Mouse (Mus musculus): ENCODE measurements around the gene Nrsn2. TPM values are rescaled to one million over a fixed set of nuclear protein-coding genes. Genes with fewer than 3 reads are reported as not detected.
"Not testable (repeated sequence)": the region's sequence is repeated elsewhere in the genome, so short reads cannot be mapped to it uniquely, and the experiment has no call there.

The Nrsn2 gene
- total RNA-seq, 2 experiments from 2014 or later = 73.5 to 90.0 TPM

DNA sequence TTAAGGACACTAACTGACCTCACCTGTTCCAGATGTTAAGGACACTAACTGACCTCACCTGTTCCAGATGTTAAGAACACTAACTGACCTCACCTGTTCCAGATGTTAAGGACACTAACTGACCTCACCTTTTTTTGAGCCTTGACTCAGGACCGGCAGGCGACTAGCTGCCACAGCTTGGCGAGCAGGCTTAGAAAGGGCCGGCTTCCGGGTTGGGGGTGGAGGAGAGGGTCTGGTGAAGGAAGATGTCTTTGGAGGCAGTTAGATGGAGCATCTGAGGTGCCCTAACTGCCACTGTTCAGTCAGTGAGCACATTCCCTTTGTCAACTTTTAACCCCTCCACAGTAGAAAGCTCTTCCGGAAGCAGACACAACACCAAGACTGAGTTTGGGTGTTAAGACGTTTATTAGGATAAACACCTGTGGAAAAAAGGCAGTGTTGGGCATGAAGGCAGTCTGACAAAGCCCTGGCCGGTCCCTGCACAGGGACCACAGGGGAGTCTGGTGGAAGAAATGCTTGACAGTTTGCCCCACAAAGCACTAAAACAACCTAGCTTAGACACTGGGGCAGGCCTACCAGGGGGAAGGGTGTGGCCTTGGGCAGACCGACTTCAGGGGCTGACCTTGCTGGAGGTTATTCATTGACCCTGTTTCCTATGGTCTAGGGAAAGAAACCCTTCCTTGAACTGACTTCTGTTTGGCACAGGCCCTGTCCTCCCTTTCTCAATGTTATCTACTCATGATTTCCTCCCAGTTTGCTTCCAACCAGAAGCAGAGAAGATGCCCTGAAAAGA is 17.0 kb upstream of the Nrsn2 start:
- intact Hi-C loops (cut with DNase I) = no loop called here
- no peak for DNase-seq (ENCODE audit: low spot score in 2 of 2)

GRCm38 (mm10) chr2:152392786-152393185 is 16.3 kb upstream of the Nrsn2 start:
- intact Hi-C loops (cut with DNase I) = loop anchor here (1.0 kb wide), 1 partner anchor 45 kb away; no protein-coding TSS in a partner anchor
- peak in 1 of 2 experiments; percentile 76 for DNase-seq (ENCODE audit: low spot score in 2 of 2)

GRCm38 (mm10) chr2:152384191-152384590 is 7.8 kb upstream of the Nrsn2 start:
- no peak for DNase-seq (ENCODE audit: low spot score in 2 of 2)
- intact Hi-C loops (cut with DNase I) = loop anchor here (10.0 kb wide), 1 partner anchor 161 kb away; the partner anchor contains the start of gene Defb29

- intact Hi-C loops (cut with DNase I) = no loop called here
- DNase-seq (ENCODE audit: low spot score in 2 of 2) = peak; percentile 52 to 72
Measured at GRCm38 (mm10) chr2:152375652-152376344, 640 bp downstream of the Nrsn2 start.

DNA sequence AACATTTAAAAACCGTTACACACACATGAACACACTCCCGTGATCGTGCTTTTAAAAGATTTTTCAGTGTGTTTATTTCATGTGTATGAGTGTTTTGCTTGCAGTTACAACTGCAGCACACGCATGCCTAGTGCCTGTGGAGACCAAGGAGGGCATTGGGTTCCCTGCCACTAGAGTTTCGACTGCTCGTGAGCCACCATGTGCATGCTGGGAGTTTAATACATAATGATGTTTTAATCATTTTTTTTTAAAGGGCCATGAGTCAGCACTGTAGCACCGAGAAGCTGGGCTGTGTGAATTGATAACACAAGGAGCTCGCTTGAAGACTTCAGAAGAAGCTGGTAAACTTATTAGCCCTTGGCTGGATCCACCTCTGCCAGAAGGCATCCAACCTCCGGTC is 2.9 kb downstream of the Nrsn2 start:
- no peak for DNase-seq (ENCODE audit: low spot score in 2 of 2)
- intact Hi-C loops (cut with DNase I) = no loop called here

- DNase-seq (ENCODE audit: low spot score in 2 of 2) = no peak
- intact Hi-C loops (cut with DNase I) = no loop called here
Measured at GRCm38 (mm10) chr2:152372661-152373060, 3.8 kb downstream of the Nrsn2 start.

DNA sequence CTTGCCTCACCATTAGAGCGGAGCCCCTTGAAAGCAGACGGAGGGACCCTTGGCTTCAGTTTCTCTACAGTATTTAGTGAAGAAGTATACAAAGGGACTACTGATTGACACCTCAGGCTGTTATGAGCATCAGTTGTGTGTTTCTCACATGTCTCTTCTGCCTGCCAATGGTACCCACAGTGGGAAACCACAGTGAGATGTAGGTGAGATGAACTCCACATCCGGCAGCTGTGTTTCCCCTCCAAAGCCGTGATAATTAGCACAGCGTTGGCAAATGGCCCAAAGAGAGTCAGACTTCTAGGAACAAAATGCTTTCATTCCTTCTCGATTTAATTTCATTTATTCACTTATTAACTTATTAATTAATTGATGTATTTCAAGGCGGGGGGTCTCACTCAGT is 4.3 kb downstream of the Nrsn2 start:
- intact Hi-C loops (cut with DNase I) = no loop called here
- no peak for DNase-seq (ENCODE audit: low spot score in 2 of 2)

DNA sequence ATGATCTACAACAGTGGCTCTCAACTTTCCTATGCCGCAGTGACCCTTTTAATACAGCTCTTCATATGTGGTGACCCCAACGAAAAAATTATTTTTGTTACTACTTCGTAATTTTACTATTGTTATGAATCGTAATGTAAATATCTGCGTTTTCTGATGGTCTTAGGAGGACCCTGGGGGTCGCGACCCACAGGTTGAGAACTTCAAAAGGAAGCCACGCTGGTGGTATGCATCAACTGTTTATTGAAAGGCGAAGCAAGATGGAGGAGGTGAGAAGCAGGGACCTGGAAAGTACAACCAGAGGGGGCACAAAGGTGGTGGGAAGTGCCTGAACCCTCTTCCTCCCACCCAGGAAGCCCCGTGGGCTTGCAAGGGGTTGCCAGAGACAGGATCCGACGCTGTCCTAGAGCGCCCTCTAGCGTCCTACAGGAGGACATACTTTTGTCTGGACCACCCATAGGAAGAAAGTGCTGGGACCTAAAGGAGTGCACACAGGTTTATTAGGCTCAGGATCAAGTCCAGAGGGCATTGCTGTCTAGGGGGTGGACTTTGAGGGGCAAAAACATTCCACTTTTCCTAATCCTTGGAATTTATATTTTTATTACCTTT is 7.8 kb downstream of the Nrsn2 start:
- intact Hi-C loops (cut with DNase I) = loop anchor here (5.0 to 10.0 kb wide), 2 partner anchors 256 to 344 kb away; no protein-coding TSS in a partner anchor
- DNase-seq (ENCODE audit: low spot score in 2 of 2) = peak; percentile 48 to 58

- no peak for DNase-seq (ENCODE audit: low spot score in 2 of 2)
- intact Hi-C loops (cut with DNase I) = loop anchor here (5.0 to 10.0 kb wide), 2 partner anchors 256 to 343 kb away; no protein-coding TSS in a partner anchor
Measured at GRCm38 (mm10) chr2:152367917-152368316, 8.5 kb downstream of the Nrsn2 start.

- peak; percentile 69 to 72 for DNase-seq (ENCODE audit: low spot score in 2 of 2)
- intact Hi-C loops (cut with DNase I) = loop anchor here (10.0 kb wide), 1 partner anchor 339 kb away; no protein-coding TSS in a partner anchor
Measured at GRCm38 (mm10) chr2:152363245-152364147, 12.9 kb downstream of the Nrsn2 start.

DNA sequence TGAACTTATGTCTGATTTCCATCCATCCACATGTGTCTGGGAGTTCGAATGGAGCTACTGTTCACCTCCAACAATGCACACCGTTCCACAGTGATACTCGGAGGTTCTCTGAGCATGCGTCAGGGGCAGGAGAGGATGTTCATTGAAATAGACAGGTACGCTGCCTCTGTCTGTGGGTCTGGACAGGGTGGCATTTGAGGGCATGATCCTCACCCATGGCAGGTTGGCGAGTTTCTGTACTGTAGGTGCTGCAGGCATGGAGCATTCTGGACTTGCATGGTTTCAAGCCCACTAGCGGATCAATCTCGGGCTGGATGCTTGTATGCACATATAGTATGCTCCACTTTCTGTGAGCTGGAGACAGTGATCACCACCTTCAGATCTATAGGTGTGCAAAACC is 15.2 kb downstream of the Nrsn2 start:
- intact Hi-C loops (cut with DNase I) = loop anchor here (10.0 kb wide), 1 partner anchor 336 kb away; no protein-coding TSS in a partner anchor

DNA sequence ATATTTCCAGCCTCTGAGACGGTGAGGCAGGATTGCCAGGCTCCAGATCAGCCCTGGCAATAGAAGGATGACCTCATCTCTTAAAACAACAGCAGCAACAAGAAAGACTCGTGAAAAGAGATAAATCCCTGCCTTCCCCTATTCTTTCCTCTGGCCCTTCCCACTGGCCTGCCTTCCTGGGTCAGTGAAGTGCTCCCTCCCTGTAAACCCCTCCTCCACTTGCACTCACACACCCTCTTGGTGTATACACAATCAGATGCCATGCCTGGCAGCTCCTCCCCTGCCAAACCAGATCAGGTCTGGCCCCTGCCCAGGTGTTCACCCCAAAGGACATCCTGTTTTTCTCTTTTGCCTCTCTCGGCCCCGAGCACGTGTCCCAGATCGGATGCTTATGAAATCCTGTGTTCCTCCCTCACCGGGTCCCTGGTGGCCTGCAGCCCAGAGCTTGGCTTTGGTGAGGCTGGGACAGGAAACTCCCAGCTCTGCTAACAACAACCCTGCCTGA is 16.1 kb downstream of the Nrsn2 start:
- intact Hi-C loops (cut with DNase I) = loop anchor here (10.0 kb wide), 1 partner anchor 336 kb away; no protein-coding TSS in a partner anchor
- DNase-seq (ENCODE audit: low spot score in 2 of 2) = no peak

More for the DNA sequence above, 15.2 kb downstream of the Nrsn2 start:
- no peak for DNase-seq (ENCODE audit: low spot score in 2 of 2)

DNA sequence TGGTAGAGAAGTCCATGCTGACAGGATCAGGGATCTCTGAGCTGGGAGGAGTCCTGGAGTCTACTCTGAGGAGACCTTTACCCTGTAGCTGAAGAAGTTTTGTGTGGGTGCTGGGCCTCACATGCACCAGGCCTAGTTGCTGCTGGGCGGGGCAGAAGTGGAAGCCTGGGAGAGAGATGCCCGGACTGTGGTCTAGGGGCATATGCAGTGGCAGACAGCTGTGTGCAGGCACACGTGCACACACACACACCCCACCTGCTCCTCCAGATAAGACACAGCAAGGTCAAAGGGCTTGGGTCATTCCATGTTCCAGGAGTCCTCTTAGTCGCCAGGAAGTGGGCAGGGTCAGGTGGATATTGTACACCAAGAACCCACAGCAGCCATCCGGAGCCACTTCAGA is 16.8 kb downstream of the Nrsn2 start:
- DNase-seq (ENCODE audit: low spot score in 2 of 2) = no peak
- intact Hi-C loops (cut with DNase I) = loop anchor here (10.0 kb wide), 1 partner anchor 335 kb away; no protein-coding TSS in a partner anchor

- DNase-seq (ENCODE audit: low spot score in 2 of 2); intact Hi-C loops (cut with DNase I): not testable (repeated sequence)
Measured at GRCm38 (mm10) chr2:152358977-152359376, 17.5 kb downstream of the Nrsn2 start.

DNA sequence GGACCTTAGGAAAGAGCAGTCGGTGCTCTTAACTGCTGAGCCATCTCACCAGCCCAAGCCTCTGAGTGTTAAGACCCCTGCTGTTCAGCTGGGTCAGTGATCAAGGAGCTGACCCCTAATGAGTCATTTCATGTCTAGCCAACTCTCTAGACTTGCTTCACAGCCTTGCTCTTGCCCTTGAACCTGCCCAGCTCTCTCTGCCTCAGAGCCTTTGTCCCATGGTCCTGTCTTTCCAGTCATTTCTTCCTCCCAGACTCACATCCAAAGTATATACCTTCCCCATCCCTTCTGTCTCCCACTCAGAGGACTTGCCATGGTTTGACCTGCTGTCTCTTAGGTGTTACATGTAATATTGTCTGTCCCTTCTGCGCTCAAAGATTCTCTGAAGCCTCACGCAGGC is 19.2 kb downstream of the Nrsn2 start:
- no peak for DNase-seq (ENCODE audit: low spot score in 2 of 2)
- intact Hi-C loops (cut with DNase I) = no loop called here

GRCm38 (mm10) chr2:152349842-152350540 is 26.4 kb downstream of the Nrsn2 start:
- intact Hi-C loops (cut with DNase I) = no loop called here
- peak; percentile 27 to 74 for DNase-seq (ENCODE audit: low spot score in 2 of 2)

- intact Hi-C loops (cut with DNase I) = no loop called here
- no peak for DNase-seq (ENCODE audit: low spot score in 2 of 2)
Measured at GRCm38 (mm10) chr2:152349205-152349604, 27.2 kb downstream of the Nrsn2 start.

DNA sequence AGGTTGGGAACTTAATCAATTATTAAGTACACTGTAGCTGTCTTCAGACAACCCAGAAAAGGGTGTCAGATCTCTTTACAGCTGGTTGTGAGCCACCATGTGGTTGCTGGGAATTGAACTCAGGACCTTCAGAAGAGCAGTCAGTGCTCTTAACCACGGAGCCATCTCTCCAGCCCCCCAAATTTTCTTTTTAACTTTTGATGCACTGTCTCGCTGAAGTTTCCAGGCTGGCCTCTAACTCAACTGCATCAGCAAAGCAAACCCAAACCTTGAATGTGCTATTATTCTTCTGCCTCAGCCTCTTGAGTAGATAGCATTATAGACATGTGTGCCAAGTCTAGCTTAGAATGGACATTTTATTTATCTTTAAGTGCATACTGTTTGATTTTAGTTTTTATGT is 28.7 kb downstream of the Nrsn2 start:
- intact Hi-C loops (cut with DNase I) = no loop called here
- no peak for DNase-seq (ENCODE audit: low spot score in 2 of 2)

Data from left cerebral cortex, postnatal 25 days (tissue).